Mouse (Mus musculus) kidney, postnatal 25 days (tissue): ENCODE results near the gene Calcoco1.

ENCODE experiments used
- DNase-seq, 2 experiments: peaks; one replicate each; pipeline ENCODE4 v3.0.0; 2021; ENCODE audit warnings: mixed read lengths in 2 of 2

Gene Calcoco1

GRCm38 (mm10) chr15:102736127-102736944 lies 14.4 kb upstream of the Calcoco1 start:
- DNase-seq = no peak

GRCm38 (mm10) chr15:102735031-102735430 lies 13.1 kb upstream of the Calcoco1 start:
- peak; percentile 12 to 50 for DNase-seq

DNA sequence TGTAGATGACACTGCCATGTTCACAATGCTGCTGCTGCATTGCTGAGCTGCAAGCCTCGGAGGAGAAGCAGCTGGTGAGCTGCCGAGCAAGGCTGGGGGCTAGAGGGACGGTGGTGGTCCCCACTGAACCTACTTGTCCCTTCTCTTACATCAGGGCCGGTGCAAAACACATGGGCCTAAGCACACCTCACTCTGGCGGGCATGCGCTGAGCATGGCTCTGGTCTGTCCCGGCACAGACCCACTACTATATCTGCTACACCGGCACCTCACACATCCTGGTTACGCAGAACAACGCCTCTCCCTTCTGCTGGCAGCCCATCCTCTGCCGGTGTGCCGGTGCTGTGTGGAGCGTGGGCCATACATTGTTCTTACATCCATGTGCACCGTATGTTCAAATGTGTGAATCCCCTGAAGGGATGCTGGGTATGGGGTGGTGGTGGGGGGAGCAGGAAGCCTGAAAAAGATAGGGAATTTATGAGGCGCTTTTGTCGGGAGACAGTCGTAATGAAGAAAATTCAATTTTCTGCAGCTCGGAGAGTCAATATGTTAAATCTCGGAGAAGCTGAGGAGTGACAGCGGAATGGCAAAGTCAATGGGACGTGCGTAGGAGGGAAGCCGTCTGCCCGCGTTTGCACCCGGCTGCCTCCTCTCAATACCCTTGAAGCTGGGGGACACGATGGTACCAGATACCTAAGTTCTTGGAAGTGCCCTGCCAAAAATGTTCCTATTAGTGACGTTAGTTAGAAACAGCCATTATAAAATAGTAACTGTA lies 12.0 kb upstream of the Calcoco1 start:
- no peak for DNase-seq

DNA sequence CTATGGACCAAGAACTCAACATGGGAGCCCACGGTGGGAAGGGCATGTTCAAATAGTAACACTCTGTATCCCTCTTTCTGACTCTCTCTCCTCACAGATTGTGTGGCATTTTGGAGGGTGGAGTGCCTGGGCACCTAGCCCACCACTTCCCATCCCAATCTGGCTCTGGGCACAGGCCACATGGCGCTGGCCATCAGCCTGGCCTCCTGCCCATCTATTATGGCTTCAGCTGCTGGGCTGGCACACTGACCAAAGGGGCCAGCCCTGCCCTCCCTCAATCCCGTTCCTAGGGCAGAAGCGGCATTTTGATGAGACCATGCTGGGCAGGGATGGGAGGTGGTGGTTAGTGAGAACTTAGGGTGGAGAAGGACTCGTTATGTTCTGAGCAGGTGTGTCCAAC lies 11.3 kb upstream of the Calcoco1 start:
- no peak for DNase-seq

GRCm38 (mm10) chr15:102732406-102732805 lies 10.4 kb upstream of the Calcoco1 start:
- DNase-seq = no peak

DNA sequence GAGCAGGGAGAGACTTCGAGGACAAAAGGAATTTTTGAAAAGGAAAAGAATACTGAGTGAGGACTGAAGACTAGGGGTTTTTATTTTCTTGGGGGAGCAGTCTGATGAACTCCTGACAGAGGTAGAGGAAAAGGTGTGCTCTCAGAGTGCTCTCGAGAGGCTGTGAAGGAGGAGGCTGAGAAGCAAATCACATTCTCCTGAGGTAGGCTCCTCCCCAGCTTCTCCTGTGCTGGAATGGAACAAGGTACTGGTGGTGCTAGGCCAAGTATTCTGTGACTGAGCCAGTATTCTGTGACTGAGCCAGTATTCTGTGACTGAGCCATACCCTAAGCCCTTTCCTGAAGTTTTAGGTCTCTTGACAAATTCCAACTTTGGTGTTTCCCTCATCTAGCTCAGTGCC lies 6.0 kb upstream of the Calcoco1 start:
- no peak for DNase-seq

- no peak for DNase-seq
Observed at GRCm38 (mm10) chr15:102723358-102724135, 1.6 kb upstream of the Calcoco1 start.

GRCm38 (mm10) chr15:102722500-102722931 lies 538 bp upstream of the Calcoco1 start:
- DNase-seq = peak in 1 of 2 experiments; percentile 10

- DNase-seq = no peak
Observed at GRCm38 (mm10) chr15:102721016-102721898, 721 bp downstream of the Calcoco1 start.

- peak; percentile 70 to 81 for DNase-seq
Observed at GRCm38 (mm10) chr15:102716132-102716531, 5.8 kb downstream of the Calcoco1 start.

- no peak for DNase-seq
Observed at GRCm38 (mm10) chr15:102707736-102708269, 14.2 kb downstream of the Calcoco1 start.

GRCm38 (mm10) chr15:102705923-102706503 lies 16.0 kb downstream of the Calcoco1 start:
- no peak for DNase-seq

DNA sequence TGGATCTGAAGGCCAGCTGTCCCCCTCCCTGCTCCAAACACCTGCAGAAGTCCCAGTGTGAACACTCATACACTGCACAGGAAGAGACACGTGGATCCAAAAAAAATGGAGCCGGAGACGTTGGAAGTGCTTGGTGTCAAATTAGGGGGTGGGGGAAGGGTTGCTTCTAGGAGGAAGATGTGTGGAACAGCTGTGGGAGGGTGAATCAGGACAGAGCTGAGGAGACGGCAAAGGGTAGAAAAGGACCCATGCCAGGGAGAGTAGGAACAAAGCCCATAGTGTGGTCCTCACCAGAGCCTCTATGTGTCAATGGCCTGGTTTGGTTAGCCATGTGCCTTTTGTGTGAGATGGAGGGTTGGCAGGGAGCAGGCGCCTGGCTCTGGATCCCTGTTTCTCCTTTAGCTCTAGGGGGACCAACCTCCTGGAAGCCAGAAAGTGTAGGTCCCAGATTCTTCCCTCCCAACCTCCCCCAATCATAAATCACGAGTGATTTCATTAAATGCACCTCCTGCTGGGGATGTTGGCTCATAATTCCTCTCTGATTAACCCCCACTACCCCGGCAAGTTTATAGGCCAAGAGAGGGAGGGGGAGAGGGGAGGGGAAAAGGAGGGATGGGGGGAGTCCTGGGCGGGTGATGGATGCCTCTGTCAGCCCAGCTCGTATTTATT lies 16.6 kb downstream of the Calcoco1 start:
- DNase-seq = no peak

DNA sequence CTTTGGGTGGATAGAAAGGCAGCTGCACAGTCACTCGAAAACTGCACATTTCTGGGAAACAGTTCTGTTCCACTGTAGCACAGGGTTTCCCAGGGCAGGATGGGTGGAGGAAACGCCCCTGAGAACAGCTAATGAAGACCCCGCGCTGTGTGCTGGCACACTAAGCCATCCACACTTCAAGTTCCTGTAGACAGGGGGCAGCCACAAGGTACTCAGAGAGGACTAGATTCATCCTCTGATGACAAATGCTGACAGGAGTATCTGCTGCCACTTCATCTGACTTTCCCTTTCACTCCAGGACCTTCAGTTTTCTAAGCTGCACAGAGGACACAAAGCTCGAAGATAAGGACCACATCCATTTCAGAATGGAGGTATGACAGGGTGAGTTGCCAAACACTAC lies 17.2 kb downstream of the Calcoco1 start:
- DNase-seq = no peak

- DNase-seq = no peak
Observed at GRCm38 (mm10) chr15:102702972-102703371, 19.0 kb downstream of the Calcoco1 start.

DNA sequence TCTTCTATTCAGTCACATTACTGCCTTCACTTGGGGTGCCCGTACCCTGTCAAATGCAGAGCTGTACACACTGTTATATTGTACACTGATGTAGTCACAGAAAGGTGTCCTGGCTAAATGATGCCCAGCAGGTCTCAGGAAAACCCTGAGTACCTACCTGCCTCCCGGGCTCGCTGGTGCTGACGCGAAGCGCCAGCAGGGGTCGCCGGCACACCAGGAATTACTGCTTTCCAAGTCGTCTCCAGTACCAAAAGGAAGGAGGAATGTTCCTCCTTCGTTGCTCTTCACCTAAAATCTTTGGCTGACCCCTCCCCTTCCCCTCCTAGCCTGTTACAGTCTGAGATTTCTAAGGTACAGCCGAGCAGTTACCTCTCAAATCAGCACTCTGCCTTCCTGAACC lies 23.8 kb downstream of the Calcoco1 start:
- DNase-seq = peak; percentile 83 to 87

DNA sequence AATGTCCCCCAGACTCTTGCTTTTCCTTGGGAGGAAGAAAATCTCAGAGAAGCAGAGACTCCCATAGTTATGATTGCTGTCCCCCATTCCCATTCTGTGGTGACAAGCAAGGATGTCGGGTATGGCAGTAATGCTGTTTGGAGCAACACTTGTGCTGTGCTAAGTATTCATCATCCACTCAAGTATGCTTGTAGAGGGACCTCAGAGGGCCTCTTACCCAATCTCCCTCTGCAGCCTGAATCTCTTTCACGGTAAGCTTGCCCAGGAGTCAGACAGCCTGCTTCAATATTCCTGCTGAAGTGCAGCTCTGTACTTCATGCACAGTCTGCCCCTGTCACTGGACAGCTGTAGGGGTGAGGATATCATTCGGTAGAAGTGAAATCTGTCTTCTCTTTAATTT lies 25.1 kb downstream of the Calcoco1 start:
- no peak for DNase-seq

DNA sequence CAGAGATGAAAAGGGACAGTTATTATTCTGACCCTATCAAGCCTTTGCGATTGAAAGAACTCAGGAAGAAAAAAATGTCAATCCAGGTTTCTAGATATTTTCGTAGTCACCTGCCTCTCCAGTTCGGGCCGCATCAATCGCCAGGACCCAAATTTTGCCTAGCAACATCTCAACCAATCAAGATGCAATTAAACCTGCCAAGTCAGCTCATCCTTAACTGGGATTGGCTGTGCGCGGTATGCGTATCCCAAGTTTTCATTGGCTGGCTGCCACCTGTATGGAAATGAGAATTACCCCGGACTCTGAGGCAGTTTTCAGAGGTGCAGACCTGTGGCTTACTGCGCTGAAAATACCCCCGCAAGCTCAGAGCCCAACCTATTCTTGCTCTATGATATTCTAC lies 28.4 kb downstream of the Calcoco1 start:
- peak; percentile 83 to 85 for DNase-seq

DNA sequence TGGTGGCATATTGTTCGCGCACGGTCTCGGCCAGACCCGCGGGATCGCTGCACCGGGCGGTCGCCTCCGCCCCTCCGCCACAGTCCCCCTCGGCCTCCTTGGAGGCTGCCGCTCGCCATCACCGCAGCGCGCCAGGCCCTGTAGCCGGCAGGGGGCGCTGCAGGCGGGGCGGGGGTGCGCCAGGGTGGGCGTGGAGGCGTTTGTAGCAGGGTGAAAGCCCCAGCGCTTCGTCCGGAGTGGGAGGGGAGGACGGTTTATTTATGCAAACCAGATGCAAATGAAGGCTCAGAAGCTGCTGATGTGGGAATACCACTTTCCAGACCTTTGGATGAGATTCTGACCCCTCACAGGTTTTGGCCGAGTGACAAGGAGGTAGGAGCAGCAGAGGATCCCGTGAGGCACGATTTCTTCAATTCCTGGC lies 29.0 kb downstream of the Calcoco1 start:
- peak; percentile 57 to 79 for DNase-seq

DNA sequence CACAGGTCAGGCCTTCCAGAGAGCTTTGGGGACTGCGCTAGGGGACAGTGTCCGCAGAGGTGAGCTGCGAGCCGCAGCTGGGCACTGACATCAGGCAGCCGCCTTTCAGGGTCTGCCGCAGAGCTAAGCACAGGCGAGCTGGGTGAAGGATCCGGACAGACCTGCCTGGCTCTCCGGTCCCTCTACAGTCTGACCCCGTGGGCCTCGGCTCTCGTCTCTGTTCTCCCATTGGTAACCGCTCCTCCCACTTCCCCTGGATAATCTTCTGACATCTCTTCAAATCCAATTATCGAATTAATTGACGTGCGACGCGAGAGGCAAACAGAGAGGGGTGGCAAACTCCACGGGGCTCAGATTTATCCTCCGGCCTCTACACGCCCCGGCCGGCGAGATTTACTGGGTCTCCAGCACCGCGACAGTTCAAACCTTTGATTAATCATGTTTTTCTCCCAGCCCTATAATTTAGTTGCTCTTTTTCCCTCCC lies 29.6 kb downstream of the Calcoco1 start:
- no peak for DNase-seq

DNA sequence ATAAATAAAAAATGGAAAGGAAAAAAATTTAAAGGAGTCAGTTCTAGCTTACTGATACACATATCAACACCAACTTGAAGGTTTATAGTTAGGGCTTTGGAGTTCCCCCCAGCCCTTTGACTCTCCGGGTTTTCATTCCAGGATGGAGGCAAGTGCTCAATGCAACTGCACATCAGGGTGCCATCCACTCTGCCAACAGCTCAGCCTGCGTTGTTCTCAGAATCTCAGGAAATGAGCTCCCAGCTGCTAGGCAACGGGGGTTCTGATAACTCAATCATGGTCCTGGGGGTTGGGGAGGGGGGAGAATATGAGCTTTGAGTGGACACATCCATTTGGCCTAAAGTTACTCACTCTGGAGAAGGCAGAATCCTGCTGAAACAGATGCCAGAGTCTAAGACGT lies 36.2 kb downstream of the Calcoco1 start:
- DNase-seq = no peak
